Mouse (Mus musculus): ENCODE data around the gene Erlin1.

Gene Erlin1

GRCm38 (mm10) chr19:44069121-44069913 is at the start of gene Erlin1:
Erlin1 (minus strand) TSS chr19:44069785.
- DNase-seq (ENCODE audit: low read depth, low spot score) = peak; percentile 65

- DNase-seq (ENCODE audit: low read depth, low spot score) = no peak
Observed at GRCm38 (mm10) chr19:44117793-44118192, 48.2 kb upstream of the Erlin1 start.

DNA sequence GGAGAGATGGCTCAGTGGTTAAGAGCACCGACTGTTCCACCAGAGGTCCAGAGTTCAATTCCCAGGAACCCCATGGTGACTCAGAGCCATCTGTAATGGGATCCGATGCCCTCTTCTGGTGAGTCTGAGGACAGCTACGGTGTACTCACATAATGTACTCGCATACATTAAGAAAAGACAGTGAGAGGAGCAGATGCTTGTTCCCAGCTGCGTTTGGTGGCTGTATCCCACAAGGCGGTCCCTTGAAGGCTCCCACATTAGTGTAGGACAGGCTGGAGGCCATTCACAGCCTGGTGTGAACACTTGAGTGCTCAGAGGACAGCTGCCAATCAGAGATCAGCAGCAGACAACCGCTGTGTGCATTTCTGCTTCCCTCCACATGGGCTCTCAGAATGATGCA is 42.1 kb upstream of the Erlin1 start:
- DNase-seq (ENCODE audit: low read depth, low spot score) = no peak

- DNase-seq (ENCODE audit: low read depth, low spot score) = no peak
Observed at GRCm38 (mm10) chr19:44110356-44110755, 40.8 kb upstream of the Erlin1 start.

GRCm38 (mm10) chr19:44108996-44109395 is 39.4 kb upstream of the Erlin1 start:
- peak; percentile 11 for DNase-seq (ENCODE audit: low read depth, low spot score)

GRCm38 (mm10) chr19:44107661-44108521 is 38.3 kb upstream of the Erlin1 start:
- no peak for DNase-seq (ENCODE audit: low read depth, low spot score)

GRCm38 (mm10) chr19:44106831-44107660 is 37.5 kb upstream of the Erlin1 start, which contains the start of gene Chuk:
Chuk (minus strand) TSS chr19:44107480.
- DNase-seq (ENCODE audit: low read depth, low spot score) = peak; percentile 95

GRCm38 (mm10) chr19:44104393-44104792 is 34.8 kb upstream of the Erlin1 start:
- no peak for DNase-seq (ENCODE audit: low read depth, low spot score)

GRCm38 (mm10) chr19:44103001-44103400 is 33.4 kb upstream of the Erlin1 start:
- no peak for DNase-seq (ENCODE audit: low read depth, low spot score)

GRCm38 (mm10) chr19:44100840-44101239 is 31.3 kb upstream of the Erlin1 start:
- DNase-seq (ENCODE audit: low read depth, low spot score) = no peak

DNA sequence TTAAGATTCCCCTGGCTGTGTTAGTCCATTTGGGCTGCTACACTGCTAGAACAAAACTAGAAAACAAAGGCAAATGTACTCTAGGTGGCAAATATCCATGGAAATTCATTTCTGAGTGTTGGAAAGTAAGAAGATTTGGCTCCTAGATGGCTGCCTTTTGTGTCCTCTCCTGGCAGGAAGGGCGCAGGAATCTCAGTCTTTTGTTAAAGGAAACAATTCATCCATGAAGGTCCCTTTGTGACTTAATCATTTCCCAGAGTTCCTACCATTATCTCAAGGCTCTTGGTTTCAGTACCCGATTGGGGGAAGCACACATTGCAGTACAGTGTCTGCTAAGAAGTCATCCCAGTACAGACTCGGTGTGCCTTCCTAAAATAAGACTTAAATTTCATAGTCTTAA is 16.7 kb upstream of the Erlin1 start:
- no peak for DNase-seq (ENCODE audit: low read depth, low spot score)

DNA sequence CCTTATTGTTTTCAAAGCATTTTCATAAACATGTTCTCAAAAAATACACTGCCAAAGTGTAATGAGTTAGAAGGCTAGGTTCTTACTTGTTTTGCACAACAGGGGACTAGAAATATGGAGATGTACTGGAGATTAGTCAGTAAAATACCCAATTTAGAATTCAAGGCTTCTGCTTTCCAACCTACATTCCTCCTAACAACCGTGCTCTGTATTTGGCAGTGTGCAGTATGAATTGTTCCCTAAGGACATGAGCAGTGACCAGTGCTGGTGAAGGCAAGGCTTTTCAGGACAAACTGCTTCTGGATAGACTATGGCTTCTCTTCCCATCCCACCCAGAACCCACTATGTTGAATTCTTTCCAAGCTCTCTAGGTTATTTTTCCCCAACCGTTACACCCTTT is 11.3 kb upstream of the Erlin1 start:
- DNase-seq (ENCODE audit: low read depth, low spot score) = no peak

GRCm38 (mm10) chr19:44080023-44080422 is 10.4 kb upstream of the Erlin1 start:
- DNase-seq (ENCODE audit: low read depth, low spot score) = no peak

- no peak for DNase-seq (ENCODE audit: low read depth, low spot score)
Observed at GRCm38 (mm10) chr19:44077024-44077423, 7.4 kb upstream of the Erlin1 start.

DNA sequence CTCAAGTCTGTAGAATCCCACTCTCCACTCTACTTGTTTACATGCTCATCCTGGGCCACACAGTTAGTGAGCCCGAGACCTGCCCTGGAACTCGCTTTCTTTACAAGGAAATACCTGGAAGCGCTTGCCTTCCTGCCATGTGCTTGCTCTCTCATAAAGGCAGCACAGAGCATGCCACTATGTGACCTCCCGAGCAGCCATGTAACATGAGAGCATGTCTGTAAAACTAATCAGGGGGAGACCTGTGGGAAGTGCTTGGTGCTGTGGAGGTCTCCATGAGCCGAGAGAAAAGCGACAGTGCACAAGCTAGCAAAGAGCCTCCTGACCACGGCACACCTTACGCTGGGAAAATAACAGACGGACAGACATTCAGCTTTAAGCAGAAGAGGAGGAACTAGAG is 6.9 kb upstream of the Erlin1 start:
- DNase-seq (ENCODE audit: low read depth, low spot score) = no peak

- no peak for DNase-seq (ENCODE audit: low read depth, low spot score)
Observed at GRCm38 (mm10) chr19:44074986-44075385, 5.4 kb upstream of the Erlin1 start.

DNA sequence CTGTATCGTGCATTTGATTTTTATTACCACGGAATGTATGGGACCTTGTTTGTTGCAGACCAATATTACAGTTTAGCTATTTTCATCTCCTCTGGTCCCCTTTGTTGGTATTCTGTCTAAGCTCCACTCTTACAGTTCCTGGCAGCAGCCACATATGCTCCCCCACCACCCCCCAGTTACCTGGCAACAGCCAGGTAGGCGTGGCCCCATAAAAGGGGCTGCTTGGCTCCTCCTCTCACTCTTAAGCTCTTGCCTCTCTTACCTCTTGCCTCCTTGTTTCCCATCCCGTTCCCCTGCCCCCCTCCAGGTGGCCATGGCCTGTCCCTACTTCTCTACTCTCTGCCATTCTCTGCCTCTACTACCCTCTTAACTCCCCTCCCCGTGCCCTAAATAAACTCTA is 1.6 kb upstream of the Erlin1 start:
- no peak for DNase-seq (ENCODE audit: low read depth, low spot score)

DNA sequence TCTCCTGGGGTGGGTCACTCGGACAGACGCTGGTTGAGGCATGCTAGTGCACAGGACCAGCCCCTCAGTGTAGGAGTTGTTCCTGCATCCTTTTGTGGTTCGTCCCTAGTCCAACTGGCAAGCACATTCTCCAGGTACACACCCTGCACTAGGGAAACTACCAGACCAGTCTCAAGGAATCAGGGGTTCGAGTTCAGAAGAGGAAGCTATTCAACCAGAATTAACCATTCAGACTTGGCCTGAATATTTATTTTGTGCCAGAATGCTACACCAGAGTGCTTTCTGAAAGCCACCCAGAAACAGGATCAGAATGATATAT is 288 bp upstream of the Erlin1 start:
- no peak for DNase-seq (ENCODE audit: low read depth, low spot score)

GRCm38 (mm10) chr19:44068232-44068631 is 1.4 kb downstream of the Erlin1 start:
- no peak for DNase-seq (ENCODE audit: low read depth, low spot score)

- DNase-seq (ENCODE audit: low read depth, low spot score) = peak; percentile 7
Observed at GRCm38 (mm10) chr19:44067323-44068049, 2.1 kb downstream of the Erlin1 start.

- DNase-seq (ENCODE audit: low read depth, low spot score) = no peak
Observed at GRCm38 (mm10) chr19:44064734-44065133, 4.9 kb downstream of the Erlin1 start.
